Mouse (Mus musculus): ENCODE measurements around the gene Fbxo42. TPM values are rescaled to one million over a fixed set of nuclear protein-coding genes. Genes with fewer than 3 reads are reported as not detected.

Fbxo42 gene
- total and polyA plus RNA-seq, 3 experiments: 11.2 to 260 (median 23.1) TPM

GRCm38 (mm10) chr4:141207081-141207480 is 59.4 kb downstream of the Fbxo42 start:
- no peak overlapping the region for H3K4me3 ChIP-seq (ENCODE audit: control insufficient read depth in 1 of 2, insufficient read depth in 1 of 2, low read depth in 2 of 2, low read length in 2 of 2)
- no peak overlapping the region for H3K9ac ChIP-seq (ENCODE audit: control insufficient read depth, low read depth, low read length, poor library complexity, severe bottlenecking)

DNA sequence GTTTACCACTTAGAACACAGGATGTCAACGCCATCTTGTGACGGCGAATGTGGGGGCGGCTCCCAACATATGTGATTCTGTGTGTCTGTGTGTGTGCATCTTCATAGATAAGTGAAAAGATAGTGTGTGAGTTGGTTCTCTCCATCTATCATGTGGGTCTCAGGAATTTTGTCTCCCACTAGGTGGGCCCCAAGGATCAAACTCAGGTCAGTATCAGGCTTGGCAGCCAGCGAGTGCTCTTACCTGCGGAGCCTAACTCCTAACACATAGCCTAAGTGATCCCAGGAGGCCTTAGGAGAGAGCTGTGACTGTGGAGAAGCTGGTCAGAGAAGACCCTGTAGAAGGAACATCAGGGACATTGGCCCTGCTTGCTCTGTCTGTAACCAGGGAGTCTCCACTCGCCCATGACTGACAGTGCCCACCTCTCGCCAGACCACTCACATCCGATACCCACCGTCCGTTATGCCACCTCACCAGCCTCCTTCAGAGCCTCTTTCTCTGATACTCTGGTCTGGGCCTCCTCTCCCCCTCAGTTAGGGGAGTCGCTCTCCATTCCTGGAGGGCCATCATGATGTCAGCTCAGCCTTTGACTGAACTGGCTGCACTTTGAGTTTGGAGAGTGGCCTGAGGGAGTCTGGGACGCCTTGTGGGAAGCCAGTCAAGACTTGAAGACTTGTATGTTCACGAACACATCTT is 63.0 kb downstream of the Fbxo42 start:
- Histone ChIP-seq H3K79me2 (ENCODE audit: control insufficient read depth, insufficient read depth, low read length, poor library complexity) (no peaks in the 10 kb centered on the region; the same call in 1 of the 2 replicates), H3K9me3 (replicated peaks; ENCODE audit: insufficient read depth, low read length) (no peaks in the 10 kb centered on the region), H3K4me1 (ENCODE audit: control insufficient read depth in 1 of 2, insufficient read depth in 2 of 2, low read length in 2 of 2) (peaks cover 0 to 8% of the 10 kb centered on the region in 2 experiments; a peak in 1 of 4 replicates), H3K27me3 (ENCODE audit: control insufficient read depth in 1 of 2, insufficient read depth in 2 of 2, low read length in 2 of 2) (no peaks in the 10 kb centered on the region), H3K36me3 (ENCODE audit: control insufficient read depth in 1 of 2, insufficient read depth in 2 of 2, low read length in 2 of 2) (peaks cover 0 to 2% of the 10 kb centered on the region in 2 experiments; a peak in 1 of 4 replicates), H3K4me3 (ENCODE audit: control insufficient read depth in 1 of 2, insufficient read depth in 1 of 2, low read depth in 2 of 2, low read length in 2 of 2) (no peak overlapping the region), H3K9ac (ENCODE audit: control insufficient read depth, low read depth, low read length, poor library complexity, severe bottlenecking) (no peak overlapping the region), H3K27ac (ENCODE audit: control insufficient read depth, low read depth, low read length) (no peak overlapping the region)
- TF ChIP-seq CHD1 (IDR thresholded peaks at IDR 0.05; ENCODE audit: low read depth, low read length) (no peak), MYC (IDR thresholded peaks at IDR 0.05; ENCODE audit: low read depth, low read length) (no peak), KAT2A (conservative IDR thresholded peaks at IDR 0.05; ENCODE audit: low read depth, low read length) (no peak), NRF1 (IDR thresholded peaks at IDR 0.05; ENCODE audit: insufficient read depth, low read depth, low read length, poor library complexity, severe bottlenecking) (no peak), BHLHE40 (IDR thresholded peaks at IDR 0.05; ENCODE audit: borderline replicate concordance, low read depth, low read length) (no peak), MAZ (IDR thresholded peaks at IDR 0.05; ENCODE audit: low read depth, low read length) (no peak), MYB (IDR thresholded peaks at IDR 0.05; ENCODE audit: low read depth, low read length) (no peak), ZMIZ1 (IDR thresholded peaks at IDR 0.05; ENCODE audit: low read depth, low read length) (no peak), MEF2A (IDR thresholded peaks at IDR 0.05; ENCODE audit: extremely low read depth, insufficient replicate concordance, low read depth, low read length, poor library complexity, severe bottlenecking) (no peak), TBP (IDR thresholded peaks at IDR 0.05; ENCODE audit: low read depth, low read length) (no peak), HCFC1 (IDR thresholded peaks at IDR 0.05; ENCODE audit: low read depth, low read length) (no peak)
- no peak for DNase-seq (ENCODE audit: low read depth, low spot score)

More at GRCm38 (mm10) chr4:141207081-141207480, 59.4 kb downstream of the Fbxo42 start:
- H3K27me3 ChIP-seq (ENCODE audit: control insufficient read depth in 1 of 2, insufficient read depth in 2 of 2, low read length in 2 of 2): no peaks in the 10 kb centered on the region
- no peaks in the 10 kb centered on the region for H3K9me3 ChIP-seq (replicated peaks; ENCODE audit: insufficient read depth, low read length)
- H3K27ac ChIP-seq (ENCODE audit: control insufficient read depth, low read depth, low read length): no peak overlapping the region
- no peaks in the 10 kb centered on the region for H3K79me2 ChIP-seq (ENCODE audit: control insufficient read depth, insufficient read depth, low read length, poor library complexity)
- H3K36me3 ChIP-seq (ENCODE audit: control insufficient read depth in 1 of 2, insufficient read depth in 2 of 2, low read length in 2 of 2): no peaks in the 10 kb centered on the region
- no peak for DNase-seq (ENCODE audit: low read depth, low spot score)
- no peak for TF ChIP-seq USF1 (IDR thresholded peaks at IDR 0.05; ENCODE audit: low read depth, low read length)
- TF ChIP-seq CHD2 (IDR thresholded peaks at IDR 0.05; ENCODE audit: low read length): no peak
- no peak for TF ChIP-seq TAL1 (IDR thresholded peaks at IDR 0.05; ENCODE audit: low read length)
- no peak for TF ChIP-seq JUND (IDR thresholded peaks at IDR 0.05; ENCODE audit: low read depth, low read length)
- no peak for TF ChIP-seq TCF12 (IDR thresholded peaks at IDR 0.05; ENCODE audit: low read depth, low read length)
- no peak for TF ChIP-seq KAT2A (conservative IDR thresholded peaks at IDR 0.05; ENCODE audit: low read depth, low read length)
- no peak for TF ChIP-seq POLR2AphosphoS2 (IDR thresholded peaks at IDR 0.05; ENCODE audit: low read length)
- no peak for TF ChIP-seq ETS1 (IDR thresholded peaks at IDR 0.05; ENCODE audit: low read depth, low read length)
- TF ChIP-seq SIN3A (IDR thresholded peaks at IDR 0.05; ENCODE audit: low read length): no peak
- no peak for TF ChIP-seq POLR2A (IDR thresholded peaks at IDR 0.05; ENCODE audit: control insufficient read depth in 1 of 2, insufficient read depth in 1 of 2, low read depth in 1 of 2, low read length in 2 of 2, poor library complexity in 1 of 2)
- no peak for TF ChIP-seq MXI1 (IDR thresholded peaks at IDR 0.05; ENCODE audit: low read depth, low read length)
- no peak for TF ChIP-seq HCFC1 (IDR thresholded peaks at IDR 0.05; ENCODE audit: low read depth, low read length)
- no peak for TF ChIP-seq MYC (IDR thresholded peaks at IDR 0.05; ENCODE audit: low read depth, low read length)
- H3K4me1 ChIP-seq (ENCODE audit: control insufficient read depth in 1 of 2, insufficient read depth in 2 of 2, low read length in 2 of 2): no peaks in the 10 kb centered on the region
